Mouse (Mus musculus) heart, postnatal 25 days (tissue): ENCODE measurements around the gene Gpx5. TPM values are rescaled to one million over a fixed set of nuclear protein-coding genes. Genes with fewer than 3 reads are reported as not detected.

Experiments used
- DNase-seq: peaks from one replicate; pipeline ENCODE4 v3.0.0; 2022; ENCODE audit warnings: low spot score
- intact Hi-C: fragments of 180-260 bp; cut with DNase I; formaldehyde crosslinking; loops from one replicate; pipeline ENCODE4 v1.15.1; 2025
- total RNA-seq, 2 experiments: library from RNA; stranded (reverse); gene quantifications; 2 replicates each; pipeline ENCODE4 v1.2.3; 2021

Gene Gpx5
- total RNA-seq, 2 experiments from 2014 or later: not detected

- intact Hi-C loops: no loop called here
- DNase-seq: no peak
Observed at GRCm38 (mm10) chr13:21242408-21243125, 50.0 kb downstream of the Gpx5 start.

GRCm38 (mm10) chr13:21240788-21241187, 51.7 kb downstream of the Gpx5 start:
- intact Hi-C loops: no loop called here
- DNase-seq: no peak

- no peak for DNase-seq
- intact Hi-C loops: no loop called here
Observed at GRCm38 (mm10) chr13:21237161-21237560, 55.4 kb downstream of the Gpx5 start.

- intact Hi-C loops: no loop called here
- no peak for DNase-seq
Observed at GRCm38 (mm10) chr13:21236714-21237113, 55.8 kb downstream of the Gpx5 start.

Other genes starting within 250 kb of the Gpx5 start
- not detected for gene Olfr1370, start 217.8 kb downstream of the Gpx5 start, total RNA-seq
- not detected for gene Olfr1369-ps1, start 181.2 kb downstream of the Gpx5 start, total RNA-seq
- not detected for gene Olfr263, start 163.1 kb downstream of the Gpx5 start, total RNA-seq
- not detected for gene Olfr1368, start 146.9 kb downstream of the Gpx5 start, total RNA-seq
- 10 to 100 TPM; 18.8 to 19.0 TPM for gene Trim27, start 113.3 kb downstream of the Gpx5 start, total RNA-seq
- not detected for gene Gpx6, start 19.4 kb upstream of the Gpx5 start, total RNA-seq
- gene Olfr1367, start 54.2 kb upstream of the Gpx5 start, total RNA-seq: not detected
- gene Zscan12, start 70.1 kb upstream of the Gpx5 start, total RNA-seq: 1 to 10 TPM; 5.0 to 5.4 TPM
- 10 to 100 TPM; 28.3 to 30.6 TPM for gene Zkscan3, start 110.0 kb upstream of the Gpx5 start, total RNA-seq
- under 1 TPM; 0.39 to 0.44 TPM for gene Pgbd1, start 148.3 kb upstream of the Gpx5 start, total RNA-seq
- gene Zscan26, start 161.0 kb upstream of the Gpx5 start, total RNA-seq: 10 to 100 TPM; 20.2 to 21.8 TPM
- under 1 TPM; 0.39 to 0.75 TPM for gene Nkapl, start 175.8 kb upstream of the Gpx5 start, total RNA-seq
- 1 to 10 TPM; 1.3 to 1.6 TPM for gene Zkscan4, start 186.2 kb upstream of the Gpx5 start, total RNA-seq
- gene Gm10065, start 186.7 kb upstream of the Gpx5 start, total RNA-seq: not detected
- 10 to 100 TPM; 26.8 TPM for gene AK157302, start 202.5 kb upstream of the Gpx5 start, total RNA-seq
- gene Gm11273, start 208.7 kb upstream of the Gpx5 start, total RNA-seq: 100 to 1,000 TPM; 251 to 252 TPM
- gene Zkscan8, start 238.4 kb upstream of the Gpx5 start, total RNA-seq: 10 to 100 TPM; 10.5 to 11.1 TPM